Mouse (Mus musculus) cerebellum, adult 2 months (tissue): ENCODE results near the gene Fah.

Experiments used
- CTCF ChIP-seq: fragments of 200-500 bp; IDR thresholded peaks from 2 replicates; pipeline ENCODE4 v1.5.1; 2011; ENCODE audit warnings: low read depth, mild to moderate bottlenecking, control low read depth, low read length, moderate library complexity, borderline replicate concordance; ENCODE audit not compliant: insufficient read depth
- POLR2A ChIP-seq: fragments of 200-500 bp; IDR thresholded peaks from 2 replicates; pipeline ENCODE4 v1.6.1; 2011; ENCODE audit warnings: low read length, control low read depth, borderline replicate concordance; ENCODE audit not compliant: insufficient read depth

- TF ChIP-seq CTCF: no peak
- TF ChIP-seq POLR2A: no peak
These were observed 45.4 kb upstream of the Fah start for GRCm38 (mm10) chr7:84651987-84652321.
